Mouse (Mus musculus) kidney, adult 8-10 months (tissue): ENCODE measurements at regions not wholly inside any gene's neighbourhood (a gene's known extent, or its start where the extent isn't known, plus 50 kb on each side); places are given as distances from the start of the nearest gene placed in this dataset.

Experiments
- DNase-seq, 2 experiments: peaks; one replicate each; pipeline ENCODE4 v3.0.0; 2022

- DNase-seq = peak in 1 of 2 experiments; percentile 22
Observed at GRCm38 (mm10) chr1:154080505-154081380, 120.2 kb upstream of the Zfp648 start.

- DNase-seq = no peak
Observed at GRCm38 (mm10) chr1:154086145-154086544, 114.8 kb upstream of the Zfp648 start.

GRCm38 (mm10) chr1:154089815-154090214 is 111.2 kb upstream of the Zfp648 start:
- no peak for DNase-seq

- peak in 1 of 2 experiments; percentile 15 for DNase-seq
Observed at GRCm38 (mm10) chr1:154090521-154091490, 110.2 kb upstream of the Zfp648 start.

GRCm38 (mm10) chr1:154093549-154093948 is 107.4 kb upstream of the Zfp648 start:
- DNase-seq = no peak

- DNase-seq = no peak
Observed at GRCm38 (mm10) chr1:154094357-154094756, 106.6 kb upstream of the Zfp648 start.

- DNase-seq = no peak
Observed at GRCm38 (mm10) chr1:154096113-154096512, 104.9 kb upstream of the Zfp648 start.

- DNase-seq = no peak
Observed at GRCm38 (mm10) chr1:154096911-154097310, 104.1 kb upstream of the Zfp648 start.

- no peak for DNase-seq
Observed at GRCm38 (mm10) chr1:154097656-154098055, 103.3 kb upstream of the Zfp648 start.

- no peak for DNase-seq
Observed at GRCm38 (mm10) chr1:154100556-154100955, 100.4 kb upstream of the Zfp648 start.

- no peak for DNase-seq
Observed at GRCm38 (mm10) chr1:154101433-154101832, 99.6 kb upstream of the Zfp648 start.

GRCm38 (mm10) chr1:154102191-154102590 is 98.8 kb upstream of the Zfp648 start:
- DNase-seq = no peak

- peak; percentile 49 to 53 for DNase-seq
Observed at GRCm38 (mm10) chr1:154102871-154103596, 98.0 kb upstream of the Zfp648 start.

GRCm38 (mm10) chr1:154103597-154103923 is 97.4 kb upstream of the Zfp648 start:
- DNase-seq = no peak

GRCm38 (mm10) chr1:154104006-154104600 is 96.9 kb upstream of the Zfp648 start:
- no peak for DNase-seq

GRCm38 (mm10) chr1:154104779-154105178 is 96.2 kb upstream of the Zfp648 start:
- DNase-seq = no peak

- DNase-seq = no peak
Observed at GRCm38 (mm10) chr1:154112500-154112899, 88.5 kb upstream of the Zfp648 start.

GRCm38 (mm10) chr1:154113291-154114050 is 87.5 kb upstream of the Zfp648 start:
- DNase-seq = no peak

GRCm38 (mm10) chr1:154116188-154116710 is 84.7 kb upstream of the Zfp648 start:
- DNase-seq = no peak

GRCm38 (mm10) chr1:154117346-154117687 is 83.7 kb upstream of the Zfp648 start:
- peak; percentile 70 to 73 for DNase-seq

- DNase-seq = peak; percentile 56
Observed at GRCm38 (mm10) chr1:154117688-154118373, 83.2 kb upstream of the Zfp648 start.
